Mouse (Mus musculus): ENCODE data around the gene Ywhah. TPM values are rescaled to one million over a fixed set of nuclear protein-coding genes. Genes with fewer than 3 reads are reported as not detected.
"Not testable (repeated sequence)": the region's sequence is repeated elsewhere in the genome, so short reads cannot be mapped to it uniquely, and the experiment has no call there.

Gene Ywhah
- total and polyA plus RNA-seq, 2 experiments = 23.4 to 31.2 TPM

GRCm38 (mm10) chr5:33034100-33034499 is 15.5 kb downstream of the Ywhah start:
- Histone ChIP-seq H3K79me2 (ENCODE audit: control insufficient read depth, insufficient read depth, low read length) (no peaks in the 10 kb centered on the region), H3K4me3 (ENCODE audit: insufficient read depth, low read depth, low read length) (no peak overlapping the region), H3K9ac (ENCODE audit: low read depth, low read length) (no peak overlapping the region), H3K27me3 (ENCODE audit: control insufficient read depth, insufficient read depth, low read length) (no peaks in the 10 kb centered on the region), H3K27ac (replicated peaks; ENCODE audit: insufficient read depth, low read depth, low read length) (no peak overlapping the region), H3K36me3 (ENCODE audit: control insufficient read depth, insufficient read depth, low read length) (no peaks in the 10 kb centered on the region), H3K4me1 (ENCODE audit: control insufficient read depth, insufficient read depth, low read length) (no peaks in the 10 kb centered on the region)
- 42% methylated on average over 7 of the region's 7 CpGs for WGBS
- no peak for DNase-seq (ENCODE audit: extremely low read depth, low read depth, low spot score)
- peak; percentile 43 for TF ChIP-seq CTCF (IDR thresholded peaks at IDR 0.05; ENCODE audit: low read depth, low read length)
- TF ChIP-seq POLR2A (IDR thresholded peaks at IDR 0.05; ENCODE audit: extremely low read depth, insufficient read depth, low read length) = no peak

DNA sequence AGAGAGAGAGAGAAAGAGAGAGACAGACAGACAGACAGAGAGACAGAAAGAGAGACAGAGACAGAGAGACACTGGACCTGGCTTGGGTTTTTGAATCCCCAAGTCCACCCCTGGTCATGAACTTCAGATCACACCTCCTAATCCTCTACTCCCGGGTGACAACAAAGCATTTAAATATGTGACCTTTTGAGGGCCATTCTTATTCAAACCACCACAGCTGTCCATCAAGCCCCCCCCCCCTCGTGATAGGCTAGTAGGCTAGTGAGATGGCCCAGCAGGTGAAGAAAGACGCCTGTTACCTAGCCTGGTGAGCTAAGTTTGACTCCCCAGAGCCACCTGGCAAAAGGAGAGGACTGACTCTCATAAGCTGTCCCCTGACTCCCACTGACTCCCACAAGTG is 16.3 kb downstream of the Ywhah start:
- WGBS = 59% methylated on average over 3 of the region's 3 CpGs
- Histone ChIP-seq H3K4me1 (ENCODE audit: control insufficient read depth, insufficient read depth, low read length) (peaks cover 4% of the 10 kb centered on the region), H3K79me2 (ENCODE audit: control insufficient read depth, insufficient read depth, low read length) (no peaks in the 10 kb centered on the region), H3K36me3 (ENCODE audit: control insufficient read depth, insufficient read depth, low read length) (no peaks in the 10 kb centered on the region), H3K27me3 (ENCODE audit: control insufficient read depth, insufficient read depth, low read length) (no peaks in the 10 kb centered on the region), H3K4me3 (ENCODE audit: insufficient read depth, low read depth, low read length) (no peak overlapping the region), H3K27ac (replicated peaks; ENCODE audit: insufficient read depth, low read depth, low read length) (no peak overlapping the region), H3K9ac (ENCODE audit: low read depth, low read length) (no peak overlapping the region)
- no peak for TF ChIP-seq POLR2A (IDR thresholded peaks at IDR 0.05; ENCODE audit: extremely low read depth, insufficient read depth, low read length)
- TF ChIP-seq CTCF (IDR thresholded peaks at IDR 0.05; ENCODE audit: low read depth, low read length) = no peak
- DNase-seq (ENCODE audit: extremely low read depth, low read depth, low spot score) = no peak

DNA sequence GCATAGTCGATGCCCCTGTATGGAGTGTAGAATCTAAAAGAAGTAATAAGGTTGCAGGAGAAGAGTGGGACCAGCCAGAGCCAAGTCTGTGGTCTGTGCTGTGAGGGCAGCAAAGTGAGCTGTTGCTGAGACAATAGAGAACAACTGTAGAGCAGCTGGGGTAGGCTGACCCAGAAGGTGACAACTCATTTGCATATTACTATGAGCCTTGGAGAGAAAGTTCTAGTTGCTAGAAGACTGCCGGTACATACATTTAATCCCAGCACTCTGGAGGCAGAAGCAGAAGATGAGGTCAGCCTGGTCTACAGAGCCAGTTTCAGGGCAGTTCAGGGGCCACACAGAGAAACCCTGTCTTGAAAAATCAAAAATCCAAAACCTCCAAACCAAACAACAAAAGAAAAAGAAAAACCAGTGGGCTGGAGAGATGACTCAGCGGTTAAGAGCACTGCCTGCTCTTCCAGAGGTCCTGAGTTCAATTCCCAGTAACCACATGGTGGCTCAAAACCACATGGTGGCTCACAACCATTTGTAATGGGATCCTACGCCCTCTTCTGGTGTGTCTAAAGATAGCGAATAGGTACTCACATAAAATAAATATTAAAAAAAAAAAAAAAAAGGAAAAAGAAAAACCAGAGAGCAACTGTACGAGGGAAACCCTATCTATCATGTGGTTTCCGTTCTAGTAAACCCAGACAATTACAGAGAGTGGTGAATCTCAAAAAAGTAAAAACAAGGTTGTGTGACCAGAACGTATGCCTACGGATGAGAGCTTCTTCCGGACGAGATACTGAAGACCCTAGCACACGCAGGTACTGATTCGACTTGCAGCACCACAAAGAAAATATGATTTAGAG is 20.3 kb downstream of the Ywhah start:
- no peak for DNase-seq (ENCODE audit: extremely low read depth, low read depth, low spot score)
- Histone ChIP-seq H3K36me3 (ENCODE audit: control insufficient read depth, insufficient read depth, low read length) (no peaks in the 10 kb centered on the region), H3K4me1 (ENCODE audit: control insufficient read depth, insufficient read depth, low read length) (peaks cover 4% of the 10 kb centered on the region), H3K27me3 (ENCODE audit: control insufficient read depth, insufficient read depth, low read length) (no peaks in the 10 kb centered on the region), H3K27ac (replicated peaks; ENCODE audit: insufficient read depth, low read depth, low read length) (no peak overlapping the region), H3K4me3 (ENCODE audit: insufficient read depth, low read depth, low read length) (no peak overlapping the region), H3K9ac (ENCODE audit: low read depth, low read length) (no peak overlapping the region), H3K79me2 (ENCODE audit: control insufficient read depth, insufficient read depth, low read length) (no peaks in the 10 kb centered on the region)
- WGBS = 42% methylated on average over 13 of the region's 13 CpGs
- TF ChIP-seq POLR2A (IDR thresholded peaks at IDR 0.05; ENCODE audit: extremely low read depth, insufficient read depth, low read length) = no peak
- no peak for TF ChIP-seq CTCF (IDR thresholded peaks at IDR 0.05; ENCODE audit: low read depth, low read length)

DNA sequence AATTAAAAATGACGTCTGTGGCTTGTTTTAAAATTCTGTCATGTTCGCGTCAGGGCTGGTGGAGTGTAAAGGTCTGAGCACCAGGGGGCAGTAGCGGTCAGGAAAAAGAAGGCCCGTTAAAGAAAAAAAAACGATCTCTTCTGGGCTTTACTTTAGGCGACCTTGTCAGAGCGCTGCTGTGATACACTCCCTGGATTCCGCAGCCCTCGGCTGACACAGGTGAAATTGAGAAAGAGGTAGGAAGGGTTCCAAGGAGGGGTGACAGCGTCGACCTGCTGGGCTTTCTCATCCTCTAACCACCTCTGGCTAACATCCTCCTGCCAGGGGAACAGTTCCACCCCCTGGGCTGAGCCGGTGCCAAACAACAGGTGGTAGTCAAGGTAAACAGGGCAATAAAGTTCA is 20.9 kb downstream of the Ywhah start:
- Histone ChIP-seq H3K4me3 (ENCODE audit: insufficient read depth, low read depth, low read length) (no peak overlapping the region), H3K36me3 (ENCODE audit: control insufficient read depth, insufficient read depth, low read length) (no peaks in the 10 kb centered on the region), H3K79me2 (ENCODE audit: control insufficient read depth, insufficient read depth, low read length) (no peaks in the 10 kb centered on the region), H3K27ac (replicated peaks; ENCODE audit: insufficient read depth, low read depth, low read length) (no peak overlapping the region), H3K27me3 (ENCODE audit: control insufficient read depth, insufficient read depth, low read length) (no peaks in the 10 kb centered on the region), H3K9ac (ENCODE audit: low read depth, low read length) (peak overlapping the region; percentile 4; the same call in 1 of the 2 replicates), H3K4me1 (ENCODE audit: control insufficient read depth, insufficient read depth, low read length) (peaks cover 4% of the 10 kb centered on the region)
- 4% methylated on average over 13 of the region's 13 CpGs for WGBS
- peak; percentile 54 for DNase-seq (ENCODE audit: extremely low read depth, low read depth, low spot score)
- no peak for TF ChIP-seq POLR2A (IDR thresholded peaks at IDR 0.05; ENCODE audit: extremely low read depth, insufficient read depth, low read length)
- TF ChIP-seq CTCF (IDR thresholded peaks at IDR 0.05; ENCODE audit: low read depth, low read length) = peak; percentile 70

DNA sequence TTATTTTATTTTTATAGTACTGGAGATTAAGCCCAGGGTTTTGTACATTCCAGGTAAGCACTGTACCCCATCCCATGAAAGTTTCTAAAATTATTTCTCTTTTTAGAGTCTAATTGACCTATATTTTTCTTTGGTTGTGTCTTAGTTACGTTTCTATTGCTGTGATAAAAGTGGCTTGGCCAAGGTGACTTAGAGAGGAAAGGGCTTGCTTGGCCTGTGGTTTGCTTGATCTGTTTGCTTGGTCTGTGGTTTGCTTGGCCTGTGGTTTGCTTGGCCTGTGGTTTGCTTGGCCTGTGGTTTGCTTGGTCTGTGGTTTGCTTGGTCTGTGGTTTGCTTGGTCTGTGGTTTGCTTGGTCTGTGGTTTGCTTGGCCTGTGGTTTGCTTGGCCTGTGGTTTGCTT is 22.1 kb downstream of the Ywhah start:
- not testable (repeated sequence) for H3K9ac ChIP-seq (ENCODE audit: low read depth, low read length); H3K79me2 ChIP-seq (ENCODE audit: control insufficient read depth, insufficient read depth, low read length); H3K36me3 ChIP-seq (ENCODE audit: control insufficient read depth, insufficient read depth, low read length); H3K4me1 ChIP-seq (ENCODE audit: control insufficient read depth, insufficient read depth, low read length); H3K4me3 ChIP-seq (ENCODE audit: insufficient read depth, low read depth, low read length); H3K27ac ChIP-seq (replicated peaks; ENCODE audit: insufficient read depth, low read depth, low read length); DNase-seq (ENCODE audit: extremely low read depth, low read depth, low spot score); H3K27me3 ChIP-seq (ENCODE audit: control insufficient read depth, insufficient read depth, low read length)
- 96% methylated on average over 1 of the region's 1 CpGs for WGBS

GRCm38 (mm10) chr5:33043397-33043796 is 24.8 kb downstream of the Ywhah start:
- no peak for DNase-seq (ENCODE audit: extremely low read depth, low read depth, low spot score)
- Histone ChIP-seq H3K27me3 (ENCODE audit: control insufficient read depth, insufficient read depth, low read length) (no peaks in the 10 kb centered on the region), H3K9ac (ENCODE audit: low read depth, low read length) (no peak overlapping the region), H3K4me1 (ENCODE audit: control insufficient read depth, insufficient read depth, low read length) (peaks cover 4% of the 10 kb centered on the region), H3K27ac (replicated peaks; ENCODE audit: insufficient read depth, low read depth, low read length) (no peak overlapping the region), H3K4me3 (ENCODE audit: insufficient read depth, low read depth, low read length) (no peak overlapping the region), H3K36me3 (ENCODE audit: control insufficient read depth, insufficient read depth, low read length) (no peaks in the 10 kb centered on the region), H3K79me2 (ENCODE audit: control insufficient read depth, insufficient read depth, low read length) (no peaks in the 10 kb centered on the region)
- TF ChIP-seq POLR2A (IDR thresholded peaks at IDR 0.05; ENCODE audit: extremely low read depth, insufficient read depth, low read length) (no peak), CTCF (IDR thresholded peaks at IDR 0.05; ENCODE audit: low read depth, low read length) (no peak)
- WGBS = 61% methylated on average over 10 of the region's 10 CpGs

Data from liver, adult 2 months (tissue).